Comparison of ENCODE assay signal across 16 mouse cellular contexts in the genomic region with DNA sequence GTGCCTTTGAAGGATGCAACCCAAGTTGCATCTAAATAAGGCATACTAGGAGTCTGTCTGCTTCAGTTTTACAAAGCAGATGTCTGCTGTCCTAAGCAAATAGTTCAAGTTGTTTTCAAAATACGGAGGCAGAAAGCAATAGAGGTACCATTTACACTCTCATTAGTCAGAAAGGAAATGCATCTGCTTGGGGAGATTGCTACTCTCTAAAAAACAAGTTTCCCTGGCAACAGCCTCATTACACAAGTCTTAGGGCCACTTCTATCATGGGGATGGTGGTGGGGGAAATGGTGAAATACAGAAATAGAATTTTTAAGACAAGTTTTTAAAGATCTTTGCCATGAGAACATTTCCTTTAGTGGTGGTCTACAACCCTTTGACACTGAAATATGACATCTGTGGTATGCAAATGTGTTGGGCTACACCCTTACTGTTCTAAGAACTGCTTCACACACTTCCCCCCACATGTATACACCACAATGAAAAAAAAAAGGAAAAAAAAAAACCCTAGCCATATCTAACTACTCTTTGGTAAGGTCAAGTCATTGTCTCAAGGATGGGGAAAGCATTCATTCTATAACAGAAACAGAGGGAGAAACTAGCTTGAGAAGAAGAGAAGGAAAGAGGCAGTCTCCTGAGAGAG. TPM values are rescaled to one million over a fixed set of nuclear protein-coding genes. Genes with fewer than 3 reads are reported as not detected.
A peak's percentile ranks its signal among the peaks of the same experiment; 100 is the strongest.
DNase-seq lines count a peak whose midpoint lies in the region; ATAC-seq lines count a peak whose summit lies in the region.
"Had no signal": no experiment of that assay in that cellular context is flagged by ENCODE, and none has a peak within 500 bp of the region (broad histone marks: within the 10 kb centered on the region; RNA-seq: fewer than 3 reads in every experiment).

No protein-coding gene starts in this region.

- H3K4me1 ChIP-seq in hindbrain, embryonic 11.5 days (replicated peaks; ENCODE audit: control insufficient read depth, insufficient read depth, low read length) = no peaks in the 10 kb centered on the region
- peaks cover 11% of the 10 kb centered on the region for H3K4me1 ChIP-seq in hindbrain, embryonic 13.5 days (replicated peaks)
- H3K4me1 ChIP-seq in forebrain, embryonic 10.5 days = peaks cover 59% of the 10 kb centered on the region
- H3K4me1 ChIP-seq: embryonic facial prominence, embryonic 12.5 days; limb, embryonic 15.5 days had no signal

- no peak overlapping the region for H3K9ac ChIP-seq in hindbrain, embryonic 11.5 days (ENCODE audit: low read depth, low read length)
- no peak overlapping the region for H3K9ac ChIP-seq in hindbrain, embryonic 13.5 days
- H3K9ac ChIP-seq: embryonic facial prominence, embryonic 12.5 days; limb, embryonic 15.5 days had no signal

- intact Hi-C loops in heart, postnatal 14 days (cut with DNase I) = no loop called here

- H3K4me2 ChIP-seq in hindbrain, embryonic 11.5 days (replicated peaks; ENCODE audit: low read depth, low read length) = no peak overlapping the region
- no peak overlapping the region for H3K4me2 ChIP-seq in hindbrain, embryonic 13.5 days
- H3K4me2 ChIP-seq: embryonic facial prominence, embryonic 12.5 days; limb, embryonic 15.5 days had no signal

- peak; percentile 58; the same call in 1 of the 2 replicates for ATAC-seq in hindbrain, embryonic 11.5 days (ENCODE audit: low FRiP score)
- no peak for ATAC-seq in hindbrain, embryonic 13.5 days (ENCODE audit: low FRiP score)
- peak; percentile 79 for ATAC-seq in megakaryocyte, adult 5-6 weeks (ENCODE audit: poor library complexity, severe bottlenecking)
- ATAC-seq: Patski had no signal

- H3K36me3 ChIP-seq in hindbrain, embryonic 11.5 days (ENCODE audit: control insufficient read depth, insufficient read depth, low read length) = no peaks in the 10 kb centered on the region
- no peaks in the 10 kb centered on the region for H3K36me3 ChIP-seq in hindbrain, embryonic 13.5 days
- H3K36me3 ChIP-seq in forebrain, embryonic 10.5 days (replicated peaks) = no peaks in the 10 kb centered on the region
- H3K36me3 ChIP-seq: embryonic facial prominence, embryonic 12.5 days; limb, embryonic 15.5 days had no signal

- H3K4me3 ChIP-seq in hindbrain, embryonic 11.5 days (ENCODE audit: low read depth, low read length) = no peak overlapping the region
- H3K4me3 ChIP-seq in hindbrain, embryonic 13.5 days = no peak overlapping the region
- no peak overlapping the region for H3K4me3 ChIP-seq in forebrain, embryonic 10.5 days
- H3K4me3 ChIP-seq: embryonic facial prominence, embryonic 12.5 days; limb, embryonic 15.5 days had no signal

- no peaks in the 10 kb centered on the region for H3K27me3 ChIP-seq in hindbrain, embryonic 11.5 days (ENCODE audit: control insufficient read depth, insufficient read depth, low read length)
- H3K27me3 ChIP-seq in hindbrain, embryonic 13.5 days = no peaks in the 10 kb centered on the region
- no peaks in the 10 kb centered on the region for H3K27me3 ChIP-seq in forebrain, embryonic 10.5 days (ENCODE audit: poor library complexity, severe bottlenecking)
- H3K27me3 ChIP-seq: embryonic facial prominence, embryonic 12.5 days; limb, embryonic 15.5 days; Patski had no signal

- 17% methylated on average over 1 of the region's 1 CpGs for WGBS in hindbrain, embryonic 11.5 days
- 13% methylated on average over 1 of the region's 1 CpGs for WGBS in hindbrain, embryonic 13.5 days
- WGBS in forebrain, embryonic 10.5 days = 33% methylated on average over 1 of the region's 1 CpGs

- no peaks in the 10 kb centered on the region for H3K9me3 ChIP-seq in hindbrain, embryonic 11.5 days (ENCODE audit: control insufficient read depth, low read length)
- no peaks in the 10 kb centered on the region for H3K9me3 ChIP-seq in hindbrain, embryonic 13.5 days
- no peaks in the 10 kb centered on the region for H3K9me3 ChIP-seq in forebrain, embryonic 10.5 days
- H3K9me3 ChIP-seq: embryonic facial prominence, embryonic 12.5 days; limb, embryonic 15.5 days had no signal

- H3K27ac ChIP-seq in hindbrain, embryonic 11.5 days (ENCODE audit: low read depth, low read length) = 0 out of 2 replicates have a peak overlapping the region, but pooled peaks have one; percentile 39
- H3K27ac ChIP-seq in hindbrain, embryonic 13.5 days = no peak overlapping the region
- H3K27ac ChIP-seq in forebrain, embryonic 10.5 days = peak overlapping the region; percentile 65; the same call in 1 of the 2 replicates
- H3K27ac ChIP-seq: embryonic facial prominence, embryonic 12.5 days; limb, embryonic 15.5 days had no signal

- no peak for DNase-seq in hindbrain, embryonic 11.5 days (ENCODE audit: low spot score)
- DNase-seq in B cell, adult 2 months = peak; percentile 4 to 16
- no peak for DNase-seq in forebrain, embryonic 10.5 days (ENCODE audit: extremely low spot score, low spot score)
- no peak for DNase-seq in kidney, postnatal 4 days
- DNase-seq in adrenal gland, postnatal 36 days = no peak
- no peak for DNase-seq in heart, postnatal 14 days
- DNase-seq: adrenal gland, postnatal 25 days; cerebellum, adult 9-10 months; heart, postnatal 36 days; layer of hippocampus, postnatal 36 days; thymus, adult 2 months had no signal

RNA-seq across cellular contexts. Expression of a gene that starts 38.5 kb away (rescaled TPM):
- 32.6 and 40.8 TPM in 2 replicates for polyA plus RNA-seq in hindbrain, embryonic 11.5 days (2014; fragmentation: Nextera tagmentation; extraction: Ambion mirVana)
- 50.4 and 51.8 TPM in 2 replicates for polyA plus RNA-seq in hindbrain, embryonic 13.5 days (2015; fragmentation: Nextera tagmentation; extraction: Ambion mirVana)
- polyA plus RNA-seq in forebrain, embryonic 10.5 days (2016; fragmentation: Nextera tagmentation; extraction: Ambion mirVana) = 28.3 and 28.7 TPM in 2 replicates
- 90.6 and 116 TPM in 2 replicates for total RNA-seq in megakaryocyte, adult 5-6 weeks (2015)
- 117 and 131 TPM in 2 replicates for total RNA-seq in megakaryocyte, adult 5-6 weeks (2017)
- 10 to 100 TPM; 14.6 to 18.0 TPM for total RNA-seq in adrenal gland, postnatal 36 days (2021)
- 1 to 10 TPM; 5.2 to 7.2 TPM for total RNA-seq in heart, postnatal 14 days (2021)

Comparison
In these comparisons a context has a peak if more than half of its experiments do, and no peak if none do; other contexts are left out.
1. DNase-seq: peak in B cell, adult 2 months (2 of 2); none in hindbrain, embryonic 11.5 days (single experiment), forebrain, embryonic 10.5 days (single experiment), kidney, postnatal 4 days (0 of 2), adrenal gland, postnatal 36 days (0 of 2) and heart, postnatal 14 days (0 of 2).
2. RNA of a gene that starts 38.5 kb away (total RNA-seq): 90.6 to 131 TPM in megakaryocyte, adult 5-6 weeks; 14.6 to 18.0 TPM in adrenal gland, postnatal 36 days and 5.2 to 7.2 TPM in heart, postnatal 14 days; every median in the first group is over 4 times any median in the second.